In the genomic region with DNA sequence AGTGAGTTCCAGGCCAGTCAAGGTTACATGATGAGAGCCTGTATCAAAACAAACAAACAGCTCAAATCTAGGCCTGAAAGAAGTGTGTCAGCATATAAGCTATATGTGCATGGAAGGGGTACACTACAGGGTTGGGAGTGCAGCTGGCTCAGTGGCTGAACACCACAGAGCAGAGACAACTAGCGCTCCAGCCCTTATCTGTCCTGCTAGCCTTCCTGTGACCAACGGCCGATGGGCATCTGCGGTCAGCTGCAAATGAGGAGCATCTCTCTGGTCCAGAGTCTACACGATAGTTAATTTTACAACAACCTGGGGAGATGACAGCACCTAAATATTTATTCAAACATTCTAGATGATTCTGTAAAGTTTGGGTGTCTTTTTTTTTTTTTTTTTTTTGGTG, we compare ENCODE assay signal across 13 mouse cellular contexts. TPM values are rescaled to one million over a fixed set of nuclear protein-coding genes. Genes with fewer than 3 reads are reported as not detected.
"Had no signal": no experiment of that assay in that cellular context is flagged by ENCODE, and none has a peak within 500 bp of the region (broad histone marks: within the 10 kb centered on the region; RNA-seq: fewer than 3 reads in every experiment).

No protein-coding gene starts in this region.

- DNase-seq: retina, postnatal 1 day; right cerebral cortex, adult 18-20 months; right cerebral cortex, postnatal 14 days; right cerebral cortex, postnatal 25 days; right cerebral cortex, postnatal 4 days; spleen, adult 18-20 months; thymus, adult 18-20 months; thymus, adult 2 months; thymus, postnatal 14 days; thymus, postnatal 25 days; thymus, postnatal 36 days; thymus, postnatal 4 days had no signal

RNA-seq across cellular contexts. Expression of gene Gucy2e, which starts 54.3 kb away (rescaled TPM):
- total RNA-seq: neutrophil, adult 5-6 weeks had no signal
